Mouse (Mus musculus) liver, embryonic 14.5 days (tissue): ENCODE data around the gene Srl. TPM values are rescaled to one million over a fixed set of nuclear protein-coding genes. Genes with fewer than 3 reads are reported as not detected.

Experiments
- ATAC-seq: fragments of 200-750 bp; cut with Nextera tagmentation; 2 replicates; pipeline ENCODE4 v1.8.0; 2017; ENCODE audit warnings: moderate number of reproducible peaks, mild to moderate bottlenecking, moderate library complexity; ENCODE audit not compliant: insufficient read depth
- DNase-seq, 3 experiments: peaks; one replicate each; pipeline ENCODE4 v3.0.0-alpha.2; 2012 to 2013; ENCODE audit warnings: low read depth in 3 of 3, low spot score in 3 of 3
- H3K27ac ChIP-seq: fragments of 300-500 bp; sonication (generic); 2 replicates; pipeline ENCODE4 v1.5.1; 2014; ENCODE audit warnings: moderate library complexity, mild to moderate bottlenecking, control low read depth, inconsistent platforms
- H3K27me3 ChIP-seq: fragments of 300-500 bp; sonication (generic); 2 replicates; pipeline ENCODE4 v1.6.1; 2014; ENCODE audit warnings: mild to moderate bottlenecking, low read length, moderate library complexity; ENCODE audit not compliant: control insufficient read depth, insufficient read depth
- H3K36me3 ChIP-seq: fragments of 300-500 bp; sonication (generic); replicated peaks from 2 replicates; pipeline ENCODE4 v1.6.1; 2014; ENCODE audit warnings: low read depth; ENCODE audit not compliant: control insufficient read depth, insufficient read depth
- H3K4me1 ChIP-seq, 2 experiments: fragments of 200-500 bp in 1 of 2; fragments of 300-500 bp in 1 of 2; sonication (generic) in 1 of 2; replicated peaks; 2 replicates each; pipeline ENCODE4 v1.6.1; 2012 to 2014; ENCODE audit warnings: antibody characterized with exemption in 1 of 2, inconsistent platforms in 1 of 2, low read length in 1 of 2; ENCODE audit not compliant: control insufficient read depth in 2 of 2, insufficient read depth in 2 of 2
- H3K4me2 ChIP-seq: fragments of 300-500 bp; sonication (generic); 2 replicates; pipeline ENCODE4 v1.6.1; 2014; ENCODE audit warnings: low read depth, mild to moderate bottlenecking, control low read depth, moderate library complexity
- H3K4me3 ChIP-seq, 2 experiments: fragments of 200-500 bp in 1 of 2; fragments of 300-500 bp in 1 of 2; sonication (generic) in 1 of 2; 2 replicates each; pipeline ENCODE4 v1.5.1; 2012 to 2014; ENCODE audit warnings: low read depth in 2 of 2, low read length in 2 of 2, mild to moderate bottlenecking in 2 of 2, control low read depth in 1 of 2, inconsistent platforms in 1 of 2, moderate library complexity in 1 of 2; ENCODE audit not compliant: insufficient read depth in 1 of 2
- H3K9ac ChIP-seq: fragments of 300-500 bp; sonication (generic); replicated peaks from 2 replicates; pipeline ENCODE4 v1.6.1; 2014; ENCODE audit warnings: mild to moderate bottlenecking, control low read depth, moderate library complexity
- H3K9me3 ChIP-seq: fragments of 300-500 bp; sonication (generic); 2 replicates; pipeline ENCODE4 v1.6.1; 2016; ENCODE audit warnings: low read length, mixed read lengths; ENCODE audit not compliant: control insufficient read depth
- CTCF ChIP-seq: IDR thresholded peaks from 2 replicates; pipeline ENCODE4 v1.5.1; 2016; ENCODE audit warnings: antibody characterized with exemption, low read depth, control low read depth
- EP300 ChIP-seq: IDR thresholded peaks from 2 replicates; pipeline ENCODE4 v1.6.1; 2016; ENCODE audit warnings: antibody characterized with exemption, low read depth
- WGBS: fragments of 180-500 bp; shearing (Covaris S2); extraction: QIAGEN DNeasy Blood & Tissue Kit; methylation state at CpG from one replicate; pipeline ENCODE4 v1.1.7; 2014; ENCODE audit not compliant: insufficient replicate concordance; 5-methylcytosine and 5-hydroxymethylcytosine counted together
- polyA plus RNA-seq, 2 experiments: library from polyadenylated mRNA; depleted of rRNA in 1 of 2; stranded (reverse) in 1 of 2; unstranded in 1 of 2; fragments of >200 nt; fragmentation: Nextera tagmentation in 1 of 2; extraction: Ambion mirVana in 1 of 2; gene quantifications; 2 replicates each; pipeline versions ENCODE4 v1.2.1 to v1.2.3; 2012 to 2014

Gene Srl
- polyA plus RNA-seq, 2 experiments = 1.2 to 1.5 TPM

DNA sequence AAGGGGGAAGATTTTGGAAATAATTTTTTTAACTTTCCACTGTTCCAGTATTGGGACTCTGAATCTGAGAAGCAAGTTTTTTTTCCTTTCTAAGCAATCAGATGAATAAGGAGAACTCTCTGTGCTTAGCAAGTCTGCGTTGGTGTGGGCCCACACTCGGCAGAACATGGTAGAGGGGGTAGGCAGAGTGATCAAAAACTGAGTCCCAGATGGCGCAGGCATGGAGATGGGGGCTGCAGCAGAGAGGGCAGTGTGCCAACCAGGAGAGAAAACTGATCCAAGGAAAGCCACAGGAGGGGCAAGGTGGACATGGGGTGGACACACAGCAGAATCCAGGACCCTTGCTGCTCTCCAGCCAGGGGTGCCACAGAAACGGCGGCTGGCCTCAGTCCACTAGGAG, 85.2 kb downstream of the Srl start:
- Histone ChIP-seq H3K36me3 (no peaks in the 10 kb centered on the region), H3K4me3 (no peak overlapping the region), H3K4me2 (no peak overlapping the region), H3K27ac (no peak overlapping the region), H3K4me1 (no peaks in the 10 kb centered on the region), H3K9ac (no peak overlapping the region), H3K27me3 (no peaks in the 10 kb centered on the region), H3K9me3 (no peaks in the 10 kb centered on the region)
- TF ChIP-seq EP300 (no peak), CTCF (no peak)
- no peak for DNase-seq
- no peak for ATAC-seq
- WGBS = 62% methylated on average over 5 of the region's 5 CpGs

DNA sequence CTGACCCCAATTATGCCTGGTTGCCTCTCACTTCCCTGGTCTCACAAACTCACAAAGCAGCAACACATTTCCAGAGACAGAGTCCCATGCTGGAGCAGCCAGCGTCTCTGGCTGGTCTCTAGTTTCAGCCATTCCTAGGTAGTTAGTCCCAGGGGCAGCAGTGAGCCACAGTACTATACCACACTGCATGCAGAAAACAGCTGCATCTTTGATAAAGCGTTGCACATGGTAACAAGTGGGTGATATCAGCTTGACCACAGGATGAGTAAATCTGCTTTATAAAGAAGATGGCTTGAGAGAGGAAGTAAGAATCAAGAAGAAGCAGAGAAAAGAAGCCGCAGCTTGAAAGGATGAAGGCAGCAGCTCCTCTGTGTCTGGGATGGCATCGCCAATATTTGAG, 85.9 kb downstream of the Srl start:
- H3K36me3 ChIP-seq = no peaks in the 10 kb centered on the region
- no peak overlapping the region for H3K4me2 ChIP-seq
- TF ChIP-seq CTCF (no peak), EP300 (no peak)
- H3K4me1 ChIP-seq = no peaks in the 10 kb centered on the region
- DNase-seq (no peak), ATAC-seq (no peak)
- no peak overlapping the region for H3K9ac ChIP-seq
- no peak overlapping the region for H3K27ac ChIP-seq
- H3K27me3 ChIP-seq = no peaks in the 10 kb centered on the region
- 45% methylated on average over 4 of the region's 4 CpGs for WGBS
- H3K9me3 ChIP-seq = no peaks in the 10 kb centered on the region
- no peak overlapping the region for H3K4me3 ChIP-seq

- H3K36me3 ChIP-seq = no peaks in the 10 kb centered on the region
- H3K9me3 ChIP-seq = no peaks in the 10 kb centered on the region
- no peak for ATAC-seq
- TF ChIP-seq EP300 (no peak), CTCF (no peak)
- H3K4me3 ChIP-seq = no peak overlapping the region
- H3K4me2 ChIP-seq = no peak overlapping the region
- no peak overlapping the region for H3K9ac ChIP-seq
- no peaks in the 10 kb centered on the region for H3K27me3 ChIP-seq
- DNase-seq = no peak
- 60% methylated on average over 7 of the region's 7 CpGs for WGBS
- no peak overlapping the region for H3K27ac ChIP-seq
- H3K4me1 ChIP-seq = no peaks in the 10 kb centered on the region
Observed at GRCm38 (mm10) chr16:4454563-4454962, 87.1 kb downstream of the Srl start.

DNA sequence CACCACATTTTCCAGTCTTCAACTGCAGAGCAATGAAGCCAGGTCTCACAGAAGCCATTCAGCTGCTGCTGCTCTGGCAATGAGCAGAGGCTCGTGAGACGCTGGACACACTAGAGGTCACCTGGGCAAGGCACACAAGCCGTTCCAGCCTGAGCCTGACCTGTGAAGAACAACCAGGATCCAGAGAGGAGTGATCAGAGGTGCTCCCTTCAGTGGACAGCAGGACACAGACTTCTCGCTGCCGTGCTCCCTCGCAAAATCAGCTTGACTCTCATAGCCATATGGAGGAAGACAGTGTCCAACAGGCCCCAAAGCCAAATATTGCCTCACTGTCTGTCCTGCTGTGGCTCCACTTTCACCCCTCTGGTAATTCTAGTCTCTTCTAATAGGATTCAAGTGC, 92.2 kb downstream of the Srl start:
- Histone ChIP-seq H3K9ac (no peak overlapping the region), H3K27ac (no peak overlapping the region)
- TF ChIP-seq EP300 = no peak
- TF ChIP-seq CTCF = no peak

DNA sequence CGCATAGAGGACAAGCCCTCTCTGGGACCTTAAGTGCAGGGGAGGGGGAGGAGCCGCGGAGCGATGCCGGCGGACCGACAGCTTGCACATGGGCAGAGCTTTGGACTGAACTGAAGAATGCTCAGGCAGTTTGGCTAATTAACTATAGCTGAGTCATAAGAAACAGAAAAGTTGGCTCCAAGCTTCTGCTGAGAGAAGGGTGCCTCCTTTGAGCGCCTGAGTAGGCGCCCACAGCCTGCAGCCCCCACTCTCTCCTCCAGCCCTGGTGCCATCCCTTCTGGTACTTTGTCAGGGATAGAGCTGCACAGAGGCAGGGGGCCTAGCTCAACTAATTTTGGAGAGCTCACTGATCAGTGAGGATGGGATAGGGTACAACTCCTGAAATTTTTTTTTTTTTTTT, 93.4 kb downstream of the Srl start:
- TF ChIP-seq CTCF (no peak), EP300 (no peak)
- no peaks in the 10 kb centered on the region for H3K36me3 ChIP-seq
- DNase-seq (no peak), ATAC-seq (no peak)
- H3K4me1 ChIP-seq = no peaks in the 10 kb centered on the region; a peak in 1 of 4 replicates
- no peaks in the 10 kb centered on the region for H3K27me3 ChIP-seq
- H3K9me3 ChIP-seq = no peaks in the 10 kb centered on the region
- no peak overlapping the region for H3K4me3 ChIP-seq
- no peak overlapping the region for H3K27ac ChIP-seq
- 60% methylated on average over 9 of the region's 9 CpGs for WGBS
- no peak overlapping the region for H3K9ac ChIP-seq
- H3K4me2 ChIP-seq = no peak overlapping the region

More for the DNA sequence above, 92.2 kb downstream of the Srl start:
- no peak for DNase-seq
- Histone ChIP-seq H3K4me2 (no peak overlapping the region), H3K9me3 (no peaks in the 10 kb centered on the region), H3K36me3 (no peaks in the 10 kb centered on the region), H3K27me3 (no peaks in the 10 kb centered on the region), H3K4me1 (no peaks in the 10 kb centered on the region; a peak in 1 of 4 replicates), H3K4me3 (no peak overlapping the region)
- no peak for ATAC-seq
- 69% methylated on average over 6 of the region's 6 CpGs for WGBS

DNA sequence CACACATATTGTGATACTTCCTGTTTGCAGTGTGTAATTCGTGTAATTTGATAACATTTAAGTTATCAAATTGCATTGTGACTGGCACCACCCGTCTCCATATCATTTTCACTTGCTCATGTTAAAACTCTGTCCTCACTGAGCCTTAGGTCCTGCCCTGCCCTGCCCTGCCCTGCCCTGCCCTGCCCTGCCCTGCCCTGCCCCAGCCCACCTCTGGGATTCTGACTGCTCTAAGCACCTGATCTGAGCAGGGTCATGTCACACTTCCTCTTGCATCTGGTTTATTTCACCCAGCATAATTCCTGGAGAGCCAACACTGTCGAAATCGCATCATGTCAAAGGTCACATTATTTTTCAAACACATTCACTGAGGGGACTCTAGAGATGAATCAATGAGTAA, 95.2 kb downstream of the Srl start:
- Histone ChIP-seq H3K9me3 (no peaks in the 10 kb centered on the region), H3K27me3 (no peaks in the 10 kb centered on the region), H3K4me1 (no peaks in the 10 kb centered on the region; a peak in 1 of 4 replicates), H3K4me2 (no peak overlapping the region), H3K4me3 (no peak overlapping the region), H3K9ac (no peak overlapping the region), H3K36me3 (no peaks in the 10 kb centered on the region), H3K27ac (no peak overlapping the region)
- ATAC-seq (no peak), DNase-seq (no peak)
- TF ChIP-seq EP300 = no peak
- TF ChIP-seq CTCF = no peak
- 45% methylated on average over 4 of the region's 4 CpGs for WGBS
